Mouse (Mus musculus): ENCODE data around the gene Elof1. TPM values are rescaled to one million over a fixed set of nuclear protein-coding genes. Genes with fewer than 3 reads are reported as not detected.
"Not testable (repeated sequence)": the region's sequence is repeated elsewhere in the genome, so short reads cannot be mapped to it uniquely, and the experiment has no call there.

Elof1 gene
- polyA plus RNA-seq, 1 experiment from 2014 or later: 176 TPM

GRCm38 (mm10) chr9:22075778-22076177 lies 41.2 kb downstream of the Elof1 start:
- H3K27ac ChIP-seq; H3K27me3 ChIP-seq (ENCODE audit: insufficient read depth, poor library complexity, severe bottlenecking); H3K4me3 ChIP-seq; H3K4me1 ChIP-seq; DNase-seq (ENCODE audit: low spot score); H3K9me3 ChIP-seq: not testable (repeated sequence)
- H3K36me3 ChIP-seq: peaks cover 63% of the 10 kb centered on the region
- WGBS: 82% methylated on average over 5 of the region's 5 CpGs

GRCm38 (mm10) chr9:22072276-22072675 lies 44.7 kb downstream of the Elof1 start:
- Histone ChIP-seq H3K36me3 (peaks cover 51% of the 10 kb centered on the region), H3K27me3 (ENCODE audit: insufficient read depth, poor library complexity, severe bottlenecking) (no peaks in the 10 kb centered on the region), H3K4me3 (no peak overlapping the region), H3K4me1 (peaks cover 15% of the 10 kb centered on the region), H3K9me3 (no peaks in the 10 kb centered on the region), H3K27ac (no peak overlapping the region)
- WGBS: 92% methylated on average over 4 of the region's 4 CpGs
- no peak for DNase-seq (ENCODE audit: low spot score)

DNA sequence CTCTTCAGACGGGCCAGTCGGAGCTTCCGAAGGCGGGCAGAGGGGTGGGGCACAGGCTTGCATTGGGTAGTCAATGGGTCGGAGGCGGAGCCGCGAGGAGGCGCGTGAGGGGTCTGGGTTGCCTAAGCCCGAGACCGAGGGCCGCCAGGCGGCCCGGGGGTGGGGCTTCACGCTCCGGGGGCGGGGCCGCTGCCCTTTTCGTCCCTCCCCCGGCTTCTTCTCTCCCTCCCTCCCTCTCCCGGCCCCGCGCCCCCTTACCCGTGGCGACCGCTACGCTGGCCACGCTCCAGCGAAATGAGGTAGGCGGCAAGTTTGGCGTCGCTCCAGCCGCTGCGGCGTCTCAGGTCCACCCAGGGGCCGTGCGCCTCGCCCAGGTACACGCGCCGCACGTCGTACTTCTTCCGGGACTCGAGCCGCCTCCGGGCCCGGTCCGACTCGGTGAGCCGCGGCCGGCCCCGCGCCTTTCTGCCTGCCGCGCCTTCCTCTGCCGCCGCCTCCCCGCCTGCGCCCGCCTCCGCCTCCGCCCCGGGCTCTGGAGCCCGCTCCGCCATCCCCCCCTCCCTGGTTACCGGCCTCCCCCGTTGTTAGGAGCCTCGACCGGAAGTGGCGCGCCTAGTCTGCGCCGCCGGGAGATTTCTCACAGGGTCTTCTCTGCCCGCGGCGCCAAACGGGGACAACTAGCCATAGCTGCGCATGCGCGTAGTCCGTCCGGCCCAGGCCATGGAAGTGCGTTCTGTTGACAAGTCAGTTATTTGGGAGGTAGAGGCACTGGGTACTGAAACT lies 46.0 kb downstream of the Elof1 start, which contains the start of the genes Gm49318 and Zfp653:
Gm49318 (minus strand) TSS at position 469 of the 783 bp plus-strand sequence.
Zfp653 (minus strand) TSS at position 586 of the 783 bp plus-strand sequence.
- DNase-seq (ENCODE audit: low spot score): peak; percentile 99
- peaks cover 50% of the 10 kb centered on the region for H3K36me3 ChIP-seq

GRCm38 (mm10) chr9:22069881-22070553 lies 47.0 kb downstream of the Elof1 start:
- no peaks in the 10 kb centered on the region for H3K27me3 ChIP-seq (ENCODE audit: insufficient read depth, poor library complexity, severe bottlenecking)
- peak overlapping the region; percentile 98 for H3K27ac ChIP-seq
- H3K4me1 ChIP-seq: peaks cover 15% of the 10 kb centered on the region
- no peaks in the 10 kb centered on the region for H3K9me3 ChIP-seq
- DNase-seq (ENCODE audit: low spot score): no peak
- H3K4me3 ChIP-seq: peak overlapping the region; percentile 83
- H3K36me3 ChIP-seq: peaks cover 55% of the 10 kb centered on the region
- whole genome bisulfite sequencing: 65% methylated on average over 4 of the region's 4 CpGs

More for the DNA sequence above, 46.0 kb downstream of the Elof1 start, which contains the start of the genes Gm49318 and Zfp653:
- H3K4me1 ChIP-seq: peaks cover 15% of the 10 kb centered on the region
- H3K4me3 ChIP-seq: peak within 1 kb of the TSS; percentile 83
- under 1% methylated on average over 83 of the region's 87 CpGs for WGBS
- H3K27me3 ChIP-seq (ENCODE audit: insufficient read depth, poor library complexity, severe bottlenecking): no peaks in the 10 kb centered on the region
- no peaks in the 10 kb centered on the region for H3K9me3 ChIP-seq
- peak within 1 kb of the TSS; percentile 98 for H3K27ac ChIP-seq

- Histone ChIP-seq H3K36me3 (peaks cover 53% of the 10 kb centered on the region), H3K27ac (no peak overlapping the region), H3K4me3 (no peak overlapping the region), H3K9me3 (no peaks in the 10 kb centered on the region), H3K4me1 (peaks cover 12% of the 10 kb centered on the region), H3K27me3 (ENCODE audit: insufficient read depth, poor library complexity, severe bottlenecking) (no peaks in the 10 kb centered on the region)
- DNase-seq (ENCODE audit: low spot score): no peak
- WGBS: 81% methylated on average over 5 of the region's 5 CpGs
These were observed 49.8 kb downstream of the Elof1 start for GRCm38 (mm10) chr9:22067195-22067594.

DNA sequence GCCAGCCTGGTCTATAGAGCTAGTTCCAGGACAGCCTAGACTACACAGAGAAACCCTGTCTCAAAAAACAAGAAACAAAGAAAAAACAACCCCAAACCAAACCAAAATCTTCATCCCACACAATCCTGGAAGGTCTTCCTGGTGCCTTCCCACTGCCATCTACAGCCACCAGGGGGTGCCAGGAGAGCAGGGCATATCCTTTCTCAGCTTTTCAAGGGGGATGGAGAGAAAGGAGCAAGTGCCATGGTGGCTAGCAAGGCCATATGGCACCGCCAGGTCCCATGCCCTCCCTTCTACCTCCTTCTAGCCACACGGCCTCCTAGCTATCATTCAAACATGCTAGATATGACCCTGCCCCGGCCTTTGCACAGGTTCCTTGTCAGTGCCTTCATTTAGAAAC lies 50.5 kb downstream of the Elof1 start:
- DNase-seq (ENCODE audit: low spot score): no peak
- H3K27me3 ChIP-seq (ENCODE audit: insufficient read depth, poor library complexity, severe bottlenecking): no peaks in the 10 kb centered on the region
- no peak overlapping the region for H3K4me3 ChIP-seq
- no peak overlapping the region for H3K27ac ChIP-seq
- H3K36me3 ChIP-seq: peaks cover 55% of the 10 kb centered on the region
- peaks cover 10% of the 10 kb centered on the region for H3K4me1 ChIP-seq
- 78% methylated on average over 3 of the region's 3 CpGs for WGBS
- no peaks in the 10 kb centered on the region for H3K9me3 ChIP-seq

DNA sequence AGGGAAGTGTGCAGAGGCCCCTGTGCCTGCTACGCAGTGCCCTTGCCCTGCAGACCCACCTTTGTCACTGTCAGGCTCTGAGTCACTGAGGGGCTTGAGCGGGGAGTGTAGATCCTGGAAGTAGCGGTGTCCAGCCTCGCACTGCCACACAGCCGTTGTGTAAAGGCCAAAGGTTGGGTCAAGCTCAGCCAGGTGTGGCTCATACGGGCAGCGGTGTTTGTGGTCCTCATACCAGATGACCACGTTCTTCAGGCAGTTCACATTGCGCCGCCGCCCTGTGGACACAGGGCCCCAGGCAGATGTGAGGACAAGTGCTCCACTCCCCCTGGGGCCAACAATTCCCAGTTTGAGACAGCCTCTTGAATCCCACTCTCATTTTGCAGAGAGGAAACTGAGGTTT lies 51.3 kb downstream of the Elof1 start:
- Histone ChIP-seq H3K27ac (no peak overlapping the region), H3K27me3 (ENCODE audit: insufficient read depth, poor library complexity, severe bottlenecking) (no peaks in the 10 kb centered on the region), H3K36me3 (peaks cover 62% of the 10 kb centered on the region), H3K4me3 (no peak overlapping the region), H3K9me3 (no peaks in the 10 kb centered on the region), H3K4me1 (peaks cover 9% of the 10 kb centered on the region)
- DNase-seq (ENCODE audit: low spot score): no peak
- 94% methylated on average over 11 of the region's 11 CpGs for WGBS

- H3K36me3 ChIP-seq: peaks cover 71% of the 10 kb centered on the region
- WGBS: 92% methylated on average over 3 of the region's 3 CpGs
- no peaks in the 10 kb centered on the region for H3K9me3 ChIP-seq
- H3K4me1 ChIP-seq: no peaks in the 10 kb centered on the region
- no peaks in the 10 kb centered on the region for H3K27me3 ChIP-seq (ENCODE audit: insufficient read depth, poor library complexity, severe bottlenecking)
- H3K4me3 ChIP-seq: no peak overlapping the region
- DNase-seq (ENCODE audit: low spot score): no peak
- no peak overlapping the region for H3K27ac ChIP-seq
These were observed 52.6 kb downstream of the Elof1 start for GRCm38 (mm10) chr9:22064341-22064740.

Small RNA genes lying within 50 kb of the gene (microRNA-seq; reads per million reads assigned to microRNA genes)
- gene Mir7084: 1.5 reads per million

Other genes with a start within 250 kb of the Elof1 start
- gene Rab3d, start 199.0 kb downstream of the Elof1 start, polyA plus RNA-seq (2016; fragmentation: Nextera tagmentation; extraction: Ambion mirVana): 6.2 and 6.8 TPM in 2 replicates
- 3.6 and 4.2 TPM in 2 replicates for gene Ccdc159, start 189.7 kb downstream of the Elof1 start, polyA plus RNA-seq (2016; fragmentation: Nextera tagmentation; extraction: Ambion mirVana)
- gene Tmem205, start 189.6 kb downstream of the Elof1 start, polyA plus RNA-seq (2016; fragmentation: Nextera tagmentation; extraction: Ambion mirVana): 50.1 and 52.6 TPM in 2 replicates
- 6.5 and 7.0 TPM in 2 replicates for gene Plppr2, start 180.1 kb downstream of the Elof1 start, polyA plus RNA-seq (2016; fragmentation: Nextera tagmentation; extraction: Ambion mirVana)
- gene Swsap1, start 161.4 kb downstream of the Elof1 start, polyA plus RNA-seq (2016; fragmentation: Nextera tagmentation; extraction: Ambion mirVana): 5.7 and 6.9 TPM in 2 replicates
- 25.0 and 25.9 TPM in 2 replicates for gene Epor, start 153.7 kb downstream of the Elof1 start, polyA plus RNA-seq (2016; fragmentation: Nextera tagmentation; extraction: Ambion mirVana)
- gene Rgl3, start 127.7 kb downstream of the Elof1 start, polyA plus RNA-seq (2016; fragmentation: Nextera tagmentation; extraction: Ambion mirVana): 1.8 and 2.3 TPM in 2 replicates
- gene Ccdc151, start 114.5 kb downstream of the Elof1 start, polyA plus RNA-seq (2016; fragmentation: Nextera tagmentation; extraction: Ambion mirVana): 0.20 and 0.75 TPM in 2 replicates
- 89.8 and 106 TPM in 2 replicates for gene Prkcsh, start 114.4 kb downstream of the Elof1 start, polyA plus RNA-seq (2016; fragmentation: Nextera tagmentation; extraction: Ambion mirVana)
- gene Elavl3, start 65.1 kb downstream of the Elof1 start, polyA plus RNA-seq (2016; fragmentation: Nextera tagmentation; extraction: Ambion mirVana): 0.15 and 0.29 TPM in 2 replicates
- gene Gm49318, start 45.9 kb downstream of the Elof1 start, polyA plus RNA-seq (2016; fragmentation: Nextera tagmentation; extraction: Ambion mirVana): not detected in 2 replicates
- 9.6 and 10.8 TPM in 2 replicates for gene Zfp653, start 45.8 kb downstream of the Elof1 start, polyA plus RNA-seq (2016; fragmentation: Nextera tagmentation; extraction: Ambion mirVana)
- gene Ecsit, start 31.7 kb downstream of the Elof1 start, polyA plus RNA-seq (2016; fragmentation: Nextera tagmentation; extraction: Ambion mirVana): 58.4 and 65.6 TPM in 2 replicates
- 246 and 375 TPM in 2 replicates for gene Cnn1, start 18.0 kb downstream of the Elof1 start, polyA plus RNA-seq (2016; fragmentation: Nextera tagmentation; extraction: Ambion mirVana)
- gene Acp5, start 18.5 kb upstream of the Elof1 start, polyA plus RNA-seq (2016; fragmentation: Nextera tagmentation; extraction: Ambion mirVana): 62.3 and 67.2 TPM in 2 replicates
- gene Pigyl, start 39.7 kb upstream of the Elof1 start, polyA plus RNA-seq (2016; fragmentation: Nextera tagmentation; extraction: Ambion mirVana): 44.7 and 60.3 TPM in 2 replicates
- 0.11 TPM in 2 replicates for gene Zfp872, start 70.9 kb upstream of the Elof1 start, polyA plus RNA-seq (2016; fragmentation: Nextera tagmentation; extraction: Ambion mirVana)
- 17.2 and 19.2 TPM in 2 replicates for gene Zfp809, start 108.5 kb upstream of the Elof1 start, polyA plus RNA-seq (2016; fragmentation: Nextera tagmentation; extraction: Ambion mirVana)
- 5.1 and 5.4 TPM in 2 replicates for gene Zfp599, start 142.7 kb upstream of the Elof1 start, polyA plus RNA-seq (2016; fragmentation: Nextera tagmentation; extraction: Ambion mirVana)
- gene Zfp810, start 190.5 kb upstream of the Elof1 start, polyA plus RNA-seq (2016; fragmentation: Nextera tagmentation; extraction: Ambion mirVana): 17.2 and 19.9 TPM in 2 replicates